Mouse (Mus musculus) embryonic fibroblast, embryonic 13.5 days (primary cell): ENCODE measurements around the gene Ubqln1. TPM values are rescaled to one million over a fixed set of nuclear protein-coding genes. Genes with fewer than 3 reads are reported as not detected.

Source experiments
- H3K27ac ChIP-seq: 2 replicates; pipeline ENCODE4 v1.5.1; 2012; ENCODE audit warnings: low read length, control low read depth, inconsistent platforms; ENCODE audit not compliant: insufficient read depth
- H3K4me1 ChIP-seq: 2 replicates; pipeline ENCODE4 v1.6.1; 2011; ENCODE audit warnings: low read length; ENCODE audit not compliant: control insufficient read depth, insufficient read depth
- H3K4me3 ChIP-seq: 2 replicates; pipeline ENCODE4 v1.5.1; 2011; ENCODE audit warnings: mild to moderate bottlenecking, control low read depth, low read length; ENCODE audit not compliant: insufficient read depth
- CTCF ChIP-seq: IDR thresholded peaks from 2 replicates; pipeline ENCODE4 v1.5.1; 2011; ENCODE audit warnings: mild to moderate bottlenecking, control low read depth, low read length, moderate library complexity, borderline replicate concordance; ENCODE audit not compliant: insufficient read depth
- POLR2A ChIP-seq: IDR thresholded peaks from 2 replicates; pipeline ENCODE4 v1.6.1; 2011; ENCODE audit warnings: low read depth, mild to moderate bottlenecking, control low read depth, low read length, moderate library complexity
- polyA plus RNA-seq: library from polyadenylated mRNA; stranded (reverse); fragments of >200 nt; gene quantifications from 2 replicates; pipeline ENCODE4 v1.2.4, GENCODE M21; 2011; ENCODE audit warnings: low read depth; ENCODE audit not compliant: missing spikeins, insufficient read length

Gene Ubqln1
- polyA plus RNA-seq, 1 experiment = 103 TPM

DNA sequence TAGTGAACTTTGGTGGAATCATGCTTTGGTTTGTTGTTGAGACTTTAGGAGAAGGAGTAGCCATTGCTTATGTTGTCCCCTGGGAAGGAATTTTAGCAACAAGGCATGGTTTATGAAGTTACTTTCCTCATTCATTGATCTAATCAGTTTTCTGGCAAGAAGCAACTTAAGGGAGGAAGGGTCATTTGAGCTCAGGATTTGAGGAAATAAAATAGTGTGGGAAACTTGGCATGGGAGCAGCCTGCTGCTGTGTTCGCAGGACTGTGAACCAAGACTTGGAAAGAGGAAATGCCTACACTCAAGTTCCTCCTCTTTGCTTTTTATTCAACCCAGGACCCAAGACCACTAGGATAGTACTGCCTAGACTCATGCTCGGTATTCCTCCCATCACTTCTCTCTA, 2.1 kb upstream of the Ubqln1 start:
- H3K4me1 ChIP-seq = peaks cover 4% of the 10 kb centered on the region; the same call in 1 of the 2 replicates
- no peak overlapping the region for H3K27ac ChIP-seq
- no peak overlapping the region for H3K4me3 ChIP-seq
- TF ChIP-seq POLR2A = no peak
- TF ChIP-seq CTCF = no peak

- peak overlapping the region; percentile 62 for H3K4me3 ChIP-seq
- TF ChIP-seq CTCF = no peak
- no peak for TF ChIP-seq POLR2A
- no peak overlapping the region for H3K27ac ChIP-seq
- peaks cover 7% of the 10 kb centered on the region; the same call in 1 of the 2 replicates for H3K4me1 ChIP-seq
Measured at GRCm38 (mm10) chr13:58216395-58216794, 942 bp upstream of the Ubqln1 start.

DNA sequence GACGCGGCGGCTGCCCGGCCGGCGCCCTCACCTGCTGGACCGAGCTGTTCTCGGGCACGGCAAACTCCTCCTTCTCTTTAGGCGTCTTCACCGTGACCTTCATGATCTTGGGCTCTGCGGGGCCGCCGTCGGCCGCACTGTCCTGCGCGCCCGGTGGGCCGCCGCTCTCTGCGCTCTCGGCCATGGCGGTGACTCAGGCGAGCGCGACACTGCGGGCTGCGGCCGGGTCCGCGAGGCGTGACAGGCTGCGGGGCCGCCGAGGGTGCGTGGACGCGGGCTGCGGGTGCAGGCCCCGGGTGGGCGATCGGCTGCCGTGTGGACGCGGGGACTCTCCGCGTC, 231 bp downstream of the Ubqln1 start:
- Histone ChIP-seq H3K4me3 (peak overlapping the region; percentile 62), H3K4me1 (peaks cover 11% of the 10 kb centered on the region), H3K27ac (peak overlapping the region; percentile 82)
- TF ChIP-seq POLR2A = no peak
- no peak for TF ChIP-seq CTCF

- H3K4me1 ChIP-seq = peaks cover 11% of the 10 kb centered on the region
- H3K4me3 ChIP-seq = peak overlapping the region; percentile 99
- H3K27ac ChIP-seq = peak overlapping the region; percentile 82; the same call in 1 of the 2 replicates
- TF ChIP-seq POLR2A (no peak), CTCF (no peak)
Measured at GRCm38 (mm10) chr13:58214346-58215252, 854 bp downstream of the Ubqln1 start.

GRCm38 (mm10) chr13:58213801-58214200, 1.7 kb downstream of the Ubqln1 start:
- no peak for TF ChIP-seq CTCF
- no peak for TF ChIP-seq POLR2A
- H3K27ac ChIP-seq = no peak overlapping the region
- peaks cover 11% of the 10 kb centered on the region for H3K4me1 ChIP-seq
- H3K4me3 ChIP-seq = peak overlapping the region; percentile 99

- Histone ChIP-seq H3K4me1 (peaks cover 11% of the 10 kb centered on the region), H3K27ac (no peak overlapping the region), H3K4me3 (no peak overlapping the region)
- TF ChIP-seq POLR2A = no peak
- TF ChIP-seq CTCF = no peak
Measured at GRCm38 (mm10) chr13:58212530-58212929, 2.9 kb downstream of the Ubqln1 start.

GRCm38 (mm10) chr13:58210441-58210840, 5.0 kb downstream of the Ubqln1 start:
- H3K4me3 ChIP-seq = no peak overlapping the region
- H3K4me1 ChIP-seq = peaks cover 10% of the 10 kb centered on the region
- no peak for TF ChIP-seq POLR2A
- TF ChIP-seq CTCF = no peak
- H3K27ac ChIP-seq = no peak overlapping the region

GRCm38 (mm10) chr13:58206084-58206483, 9.4 kb downstream of the Ubqln1 start:
- H3K4me3 ChIP-seq = no peak overlapping the region
- H3K4me1 ChIP-seq = peaks cover 4% of the 10 kb centered on the region
- no peak overlapping the region for H3K27ac ChIP-seq
- TF ChIP-seq CTCF (no peak), POLR2A (no peak)

DNA sequence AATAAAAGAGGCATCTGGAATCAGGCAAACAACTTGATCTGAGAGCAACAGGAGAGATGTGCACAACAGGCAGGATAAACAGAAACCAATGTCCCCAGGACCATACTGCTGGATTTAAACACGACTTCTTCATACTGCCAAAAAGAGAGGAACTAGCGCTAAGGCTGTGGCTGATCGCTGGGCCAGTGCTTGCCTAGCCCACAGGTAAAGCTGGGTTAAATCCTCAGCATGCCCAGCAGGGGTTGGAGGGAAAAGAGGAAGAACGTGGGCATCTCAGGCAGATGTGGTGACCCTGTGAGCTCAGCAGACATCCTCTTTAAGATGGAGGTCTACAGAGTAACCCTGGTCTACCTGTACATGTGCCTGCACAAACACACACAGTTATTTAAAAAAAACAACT, 10.5 kb downstream of the Ubqln1 start:
- TF ChIP-seq CTCF = no peak
- TF ChIP-seq POLR2A = no peak
- no peak overlapping the region for H3K27ac ChIP-seq
- no peaks in the 10 kb centered on the region for H3K4me1 ChIP-seq
- H3K4me3 ChIP-seq = no peak overlapping the region

DNA sequence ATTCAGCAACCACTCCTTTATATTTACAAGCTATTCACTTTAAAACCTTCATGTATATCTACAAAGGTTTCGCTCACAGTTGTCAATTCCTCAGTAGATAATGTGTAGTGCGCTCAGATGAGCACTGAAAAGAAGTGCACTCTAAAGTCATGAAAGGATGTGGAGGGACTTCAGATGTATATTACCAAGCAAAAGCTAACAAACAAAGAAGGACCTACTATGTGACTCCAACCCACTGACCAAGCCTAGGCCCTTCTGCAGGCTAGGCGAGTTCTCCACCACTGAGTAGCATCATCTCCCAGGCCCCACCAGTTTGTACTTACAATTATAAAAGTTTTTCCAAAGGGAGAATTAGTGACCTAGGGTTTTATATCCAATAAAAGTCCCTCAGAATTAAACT, 11.3 kb downstream of the Ubqln1 start:
- TF ChIP-seq POLR2A = no peak
- TF ChIP-seq CTCF = no peak
- Histone ChIP-seq H3K4me3 (no peak overlapping the region), H3K27ac (no peak overlapping the region), H3K4me1 (no peaks in the 10 kb centered on the region)
